Mouse (Mus musculus): ENCODE results near the gene Ubfd1.

Ubfd1 gene

GRCm38 (mm10) chr7:122066945-122067516 is at the start of gene Ubfd1, which contains the start of gene Ears2:
Gene Ubfd1 (plus strand): TSS chr7:122067175.
Gene Ears2 (minus strand): TSS chr7:122067263.
- DNase-seq: peak; percentile 98

- no peak for DNase-seq
Measured at GRCm38 (mm10) chr7:122018247-122018646, 48.7 kb upstream of the Ubfd1 start.

- no peak for DNase-seq
Measured at GRCm38 (mm10) chr7:122018978-122019377, 48.0 kb upstream of the Ubfd1 start.

GRCm38 (mm10) chr7:122020273-122020666 is 46.7 kb upstream of the Ubfd1 start:
- DNase-seq: peak; percentile 44

- peak; percentile 95 for DNase-seq
Measured at GRCm38 (mm10) chr7:122020667-122021354, 46.2 kb upstream of the Ubfd1 start, which contains the start of gene Gga2. Gene Gga2 (minus strand): TSS chr7:122021222.

- DNase-seq: no peak
Measured at GRCm38 (mm10) chr7:122022131-122022530, 44.8 kb upstream of the Ubfd1 start.

GRCm38 (mm10) chr7:122033371-122033770 is 33.6 kb upstream of the Ubfd1 start:
- no peak for DNase-seq

- DNase-seq: no peak
Measured at GRCm38 (mm10) chr7:122034348-122034747, 32.6 kb upstream of the Ubfd1 start.

- no peak for DNase-seq
Measured at GRCm38 (mm10) chr7:122044106-122044505, 22.9 kb upstream of the Ubfd1 start.

- no peak for DNase-seq
Measured at GRCm38 (mm10) chr7:122045181-122045634, 21.8 kb upstream of the Ubfd1 start.

- no peak for DNase-seq
Measured at GRCm38 (mm10) chr7:122045711-122046110, 21.3 kb upstream of the Ubfd1 start.

- no peak for DNase-seq
Measured at GRCm38 (mm10) chr7:122046813-122047212, 20.2 kb upstream of the Ubfd1 start.

GRCm38 (mm10) chr7:122048191-122048590 is 18.8 kb upstream of the Ubfd1 start:
- DNase-seq: no peak

- no peak for DNase-seq
Measured at GRCm38 (mm10) chr7:122050834-122051233, 16.1 kb upstream of the Ubfd1 start.

- DNase-seq: no peak
Measured at GRCm38 (mm10) chr7:122056633-122057032, 10.3 kb upstream of the Ubfd1 start.

- no peak for DNase-seq
Measured at GRCm38 (mm10) chr7:122065656-122066055, 1.3 kb upstream of the Ubfd1 start.

- DNase-seq: no peak
Measured at GRCm38 (mm10) chr7:122066102-122066944, 652 bp upstream of the Ubfd1 start.

GRCm38 (mm10) chr7:122067517-122068381 is 774 bp downstream of the Ubfd1 start:
- DNase-seq: peak; percentile 31

GRCm38 (mm10) chr7:122074374-122074773 is 7.4 kb downstream of the Ubfd1 start:
- no peak for DNase-seq

GRCm38 (mm10) chr7:122079798-122080554 is 13.0 kb downstream of the Ubfd1 start:
- no peak for DNase-seq

- DNase-seq: no peak
Measured at GRCm38 (mm10) chr7:122081071-122081470, 14.1 kb downstream of the Ubfd1 start.
